Mouse (Mus musculus) CH12.LX (cell line): ENCODE measurements around the gene Klri1. TPM values are rescaled to one million over a fixed set of nuclear protein-coding genes. Genes with fewer than 3 reads are reported as not detected.

Experiments used
- DNase-seq: peaks from one replicate; pipeline ENCODE4 v3.0.0-alpha.2; 2013; ENCODE audit errors: extremely low read depth
- H3K27ac ChIP-seq: 2 replicates; pipeline ENCODE4 v1.5.1; 2012; ENCODE audit warnings: low read depth, mild to moderate bottlenecking, control low read depth, moderate library complexity; ENCODE audit not compliant: insufficient read depth
- H3K27me3 ChIP-seq: replicated peaks from 2 replicates; pipeline ENCODE3; 2012; ENCODE audit warnings: inconsistent platforms
- H3K36me3 ChIP-seq, 2 experiments: replicated peaks in 1 of 2; 2 replicates each; pipeline versions ENCODE3 to v1.6.1; 2012; ENCODE audit warnings: inconsistent platforms in 1 of 2, low read length in 1 of 2, mild to moderate bottlenecking in 1 of 2, mixed read lengths in 1 of 2, moderate library complexity in 1 of 2; ENCODE audit not compliant: control insufficient read depth in 1 of 2, insufficient read depth in 1 of 2
- H3K4me1 ChIP-seq, 2 experiments: 2 replicates each; pipeline ENCODE4 v1.6.1; 2012; ENCODE audit warnings: inconsistent platforms in 1 of 2, moderate library complexity in 1 of 2; ENCODE audit not compliant: insufficient read depth in 2 of 2, control insufficient read depth in 1 of 2
- H3K4me2 ChIP-seq: 2 replicates; pipeline ENCODE4 v1.6.1; 2012; ENCODE audit warnings: low read depth, mild to moderate bottlenecking, control low read depth; ENCODE audit not compliant: poor library complexity, insufficient read depth, severe bottlenecking
- H3K4me3 ChIP-seq, 3 experiments: fragments of 150-350 bp in 1 of 3; sonication (generic) in 1 of 3; replicated peaks in 1 of 3; 2 replicates each; pipeline versions ENCODE3 to v1.5.1; 2011 to 2012; ENCODE audit warnings: low read depth in 2 of 3, low read length in 2 of 3, mild to moderate bottlenecking in 2 of 3, moderate library complexity in 2 of 3, control low read depth in 1 of 3, improper control_type of control experiment in 1 of 3, inconsistent platforms in 1 of 3, mixed read lengths in 1 of 3; ENCODE audit not compliant: poor library complexity in 1 of 3
- H3K79me2 ChIP-seq: replicated peaks from 2 replicates; pipeline ENCODE4 v1.6.1; 2012; ENCODE audit warnings: mild to moderate bottlenecking, moderate library complexity; ENCODE audit not compliant: control insufficient read depth, poor library complexity, insufficient read depth, severe bottlenecking; ENCODE audit errors: extremely low read depth
- H3K9ac ChIP-seq: 2 replicates; pipeline ENCODE4 v1.6.1; 2012; ENCODE audit warnings: low read depth, mild to moderate bottlenecking, control low read depth, moderate library complexity; ENCODE audit not compliant: insufficient read depth
- H3K9me3 ChIP-seq: replicated peaks from 2 replicates; pipeline ENCODE3; 2012; ENCODE audit warnings: low read length, inconsistent platforms, mixed read lengths
- CHD1 ChIP-seq: IDR thresholded peaks from 2 replicates; pipeline ENCODE4 v1.6.1; 2012; ENCODE audit warnings: low read depth, low read length, improper control_type of control experiment, inconsistent platforms
- CHD2 ChIP-seq: IDR thresholded peaks from 2 replicates; pipeline ENCODE4 v1.6.1; 2011; ENCODE audit warnings: low read length, improper control_type of control experiment
- E2F4 ChIP-seq: IDR thresholded peaks from 2 replicates; pipeline ENCODE4 v1.6.1; 2011; ENCODE audit warnings: low read depth, low read length, improper control_type of control experiment; ENCODE audit not compliant: insufficient replicate concordance
- ETS1 ChIP-seq: conservative IDR thresholded peaks from 2 replicates; pipeline ENCODE4 v1.6.1; 2012; ENCODE audit warnings: low read depth, mild to moderate bottlenecking, inconsistent platforms, low read length, improper control_type of control experiment, moderate library complexity
- GABPA ChIP-seq: IDR thresholded peaks from 2 replicates; pipeline ENCODE4 v1.6.1; 2012; ENCODE audit warnings: low read depth, low read length, improper control_type of control experiment, inconsistent platforms; ENCODE audit not compliant: insufficient replicate concordance
- HCFC1 ChIP-seq: IDR thresholded peaks from 2 replicates; pipeline ENCODE4 v1.6.1; 2012; ENCODE audit warnings: low read depth, mild to moderate bottlenecking, inconsistent platforms, low read length, improper control_type of control experiment
- IRF4 ChIP-seq: IDR thresholded peaks from 2 replicates; pipeline ENCODE4 v1.6.1; 2014; ENCODE audit warnings: low read depth, mild to moderate bottlenecking, inconsistent platforms, low read length, improper control_type of control experiment
- JUND ChIP-seq: conservative IDR thresholded peaks from 2 replicates; pipeline ENCODE4 v1.6.1; 2011; ENCODE audit warnings: low read depth, low read length, improper control_type of control experiment
- MAFK ChIP-seq: IDR thresholded peaks from 2 replicates; pipeline ENCODE4 v1.6.1; 2011; ENCODE audit warnings: low read length, improper control_type of control experiment; ENCODE audit not compliant: insufficient replicate concordance
- MAZ ChIP-seq: IDR thresholded peaks from 2 replicates; pipeline ENCODE4 v1.6.1; 2012; ENCODE audit warnings: low read depth, mild to moderate bottlenecking, inconsistent platforms, low read length, improper control_type of control experiment, moderate library complexity
- MEF2A ChIP-seq: IDR thresholded peaks from 2 replicates; pipeline ENCODE4 v1.6.1; 2014; ENCODE audit warnings: low read depth, mild to moderate bottlenecking, inconsistent platforms, low read length, improper control_type of control experiment, borderline replicate concordance
- NELFE ChIP-seq: IDR thresholded peaks from 2 replicates; pipeline ENCODE4 v1.6.1; 2011; ENCODE audit warnings: low read depth, low read length, improper control_type of control experiment
- NRF1 ChIP-seq: IDR thresholded peaks from 2 replicates; pipeline ENCODE4 v1.6.1; 2014; ENCODE audit warnings: low read depth, mild to moderate bottlenecking, inconsistent platforms, low read length, improper control_type of control experiment, moderate library complexity
- PAX5 ChIP-seq: IDR thresholded peaks from 2 replicates; pipeline ENCODE4 v1.6.1; 2012; ENCODE audit warnings: low read length, inconsistent platforms, mixed read lengths
- POLR2AphosphoS2 ChIP-seq: IDR thresholded peaks from 2 replicates; pipeline ENCODE4 v1.6.1; 2011; ENCODE audit warnings: low read depth, low read length, improper control_type of control experiment
- RAD21 ChIP-seq: IDR thresholded peaks from 2 replicates; pipeline ENCODE4 v1.6.1; 2011; ENCODE audit warnings: low read depth, mild to moderate bottlenecking, low read length, improper control_type of control experiment, moderate library complexity
- RCOR1 ChIP-seq: conservative IDR thresholded peaks from 2 replicates; pipeline ENCODE4 v1.6.1; 2012; ENCODE audit warnings: low read depth, mild to moderate bottlenecking, inconsistent platforms, low read length, improper control_type of control experiment
- SMC3 ChIP-seq: IDR thresholded peaks from 2 replicates; pipeline ENCODE4 v1.6.1; 2011; ENCODE audit warnings: low read depth, low read length, improper control_type of control experiment
- UBTF ChIP-seq: IDR thresholded peaks from 2 replicates; pipeline ENCODE4 v1.6.1; 2012; ENCODE audit warnings: low read depth, mild to moderate bottlenecking, inconsistent platforms, low read length, improper control_type of control experiment, moderate library complexity
- ZC3H11A ChIP-seq: IDR thresholded peaks from 2 replicates; pipeline ENCODE4 v1.6.1; 2012; ENCODE audit warnings: low read depth, mild to moderate bottlenecking, inconsistent platforms, low read length, improper control_type of control experiment
- ZNF384 ChIP-seq: IDR thresholded peaks from 2 replicates; pipeline ENCODE4 v1.6.1; 2012; ENCODE audit warnings: low read depth, low read length, improper control_type of control experiment, inconsistent platforms
- dilution Hi-C: fragments of 300-500 bp; cut with MboI; formaldehyde crosslinking; loops from 2 replicates; pipeline ENCODE4 v1.14.3; 2020; ENCODE audit warnings: low sequenced_read_pairs; ENCODE audit not compliant: extremely low pct_unique_long_range_greater_than_20kb, extremely low pct_ligation_motif_present
- in situ Hi-C: fragments of 300-500 bp; cut with MboI; formaldehyde crosslinking; loops from 3 replicates; pipeline ENCODE4 v1.14.3; 2019; ENCODE audit warnings: low sequenced_read_pairs, low pct_ligation_motif_present, low pct_unique_long_range_greater_than_20kb, mixed read lengths
- polyA plus RNA-seq: library from polyadenylated mRNA; unstranded; fragments of >175 nt; gene quantifications from 2 replicates; pipeline ENCODE4 v1.2.1, GENCODE M21; 2012; ENCODE audit warnings: low read depth; ENCODE audit not compliant: insufficient read length
- total RNA-seq, 2 experiments: library from RNA; depleted of rRNA; stranded (reverse); fragments of 300-350 nt in 1 of 2; fragments of >200 nt in 1 of 2; gene quantifications; 2 replicates each; pipeline ENCODE4 v1.2.3; 2012 to 2014

Klri1 gene
- not detected in 2 replicates for total RNA-seq (2012; rRNA removed)
- total RNA-seq (2014; rRNA removed) = not detected in 2 replicates
- not detected in 2 replicates for polyA plus RNA-seq

DNA sequence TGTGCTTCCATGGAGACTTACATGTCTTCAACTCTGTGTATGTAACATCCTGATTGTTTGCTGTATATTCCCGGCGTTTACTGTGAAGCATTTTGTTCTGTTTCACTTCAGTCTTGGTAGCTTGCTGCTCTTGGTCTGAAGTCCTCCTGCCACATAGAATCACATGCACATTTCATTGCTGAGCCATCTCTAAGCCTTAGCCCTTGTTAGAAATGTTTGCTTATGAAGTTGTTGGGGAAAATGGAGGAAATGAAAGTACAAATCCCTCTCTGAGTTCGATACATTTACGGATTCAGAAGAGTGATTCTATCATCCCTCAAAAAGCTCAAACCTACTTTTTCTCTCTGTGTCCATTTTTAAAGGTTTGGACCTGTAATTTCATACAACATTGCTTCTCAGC, at the start of gene Klri1:
Gene Klri1, minus strand, starts transcription at position 101 of the 400 bp plus-strand sequence.
- H3K79me2 ChIP-seq = no peaks in the 10 kb centered on the region
- TF ChIP-seq NRF1 (no peak), MAFK (no peak), MEF2A (no peak), JUND (no peak), UBTF (no peak), GABPA (no peak), RAD21 (no peak), CHD2 (no peak), RCOR1 (no peak), E2F4 (no peak), SMC3 (no peak), HCFC1 (no peak), MAZ (no peak), ZNF384 (no peak), CHD1 (no peak), IRF4 (no peak), POLR2AphosphoS2 (no peak)
- in situ Hi-C loops = no loop called here

DNA sequence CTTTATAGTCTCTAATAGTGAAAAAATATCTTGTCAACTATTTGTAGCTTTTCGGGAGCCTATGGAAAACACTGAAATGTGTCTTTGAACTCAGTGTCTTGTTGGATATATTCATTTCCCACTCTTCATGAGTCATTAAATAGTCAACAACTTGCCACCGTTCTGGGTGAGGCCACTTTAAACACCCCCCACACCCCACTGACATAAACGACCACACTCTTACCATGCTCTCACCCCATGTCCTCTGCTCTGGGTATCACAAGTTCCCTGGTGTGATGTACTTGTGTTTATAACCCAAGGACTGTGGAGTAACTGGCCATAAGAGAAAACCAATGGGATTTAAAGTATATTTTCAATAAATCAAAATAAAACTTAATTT, 30.7 kb upstream of the Klri1 start:
- no peak overlapping the region for H3K9ac ChIP-seq
- no peak for DNase-seq
- dilution Hi-C loops (no loop called here), in situ Hi-C loops (no loop called here)
- no peak overlapping the region for H3K4me2 ChIP-seq
- H3K27me3 ChIP-seq = no peaks in the 10 kb centered on the region
- TF ChIP-seq MAZ (no peak), PAX5 (no peak), ZC3H11A (no peak), CHD2 (no peak), NELFE (no peak), ETS1 (no peak)
- no peaks in the 10 kb centered on the region for H3K36me3 ChIP-seq
- H3K4me3 ChIP-seq = no peak overlapping the region
- H3K27ac ChIP-seq = no peak overlapping the region
- H3K79me2 ChIP-seq = no peaks in the 10 kb centered on the region
- H3K9me3 ChIP-seq = no peaks in the 10 kb centered on the region
- H3K4me1 ChIP-seq = peaks cover 0 to 8% of the 10 kb centered on the region in 2 experiments; a peak in 1 of 4 replicates

More for the DNA sequence above, at the start of gene Klri1:
- H3K4me2 ChIP-seq = no peak within 1 kb of the TSS
- H3K36me3 ChIP-seq = no peaks in the 10 kb centered on the region
- no peak within 1 kb of the TSS for H3K27ac ChIP-seq
- dilution Hi-C loops = no loop called here
- H3K9ac ChIP-seq = no peak within 1 kb of the TSS
- H3K4me3 ChIP-seq = no peak within 1 kb of the TSS
- H3K27me3 ChIP-seq = no peaks in the 10 kb centered on the region
- peaks cover 0 to 9% of the 10 kb centered on the region in 2 experiments; a peak in 1 of 4 replicates for H3K4me1 ChIP-seq
- H3K9me3 ChIP-seq = no peaks in the 10 kb centered on the region
- no peak for DNase-seq
